Mouse (Mus musculus): ENCODE data around the gene Nxpe2. TPM values are rescaled to one million over a fixed set of nuclear protein-coding genes. Genes with fewer than 3 reads are reported as not detected.

The Nxpe2 gene
- polyA plus RNA-seq, 1 experiment from 2014 or later = 4.4 TPM

DNA sequence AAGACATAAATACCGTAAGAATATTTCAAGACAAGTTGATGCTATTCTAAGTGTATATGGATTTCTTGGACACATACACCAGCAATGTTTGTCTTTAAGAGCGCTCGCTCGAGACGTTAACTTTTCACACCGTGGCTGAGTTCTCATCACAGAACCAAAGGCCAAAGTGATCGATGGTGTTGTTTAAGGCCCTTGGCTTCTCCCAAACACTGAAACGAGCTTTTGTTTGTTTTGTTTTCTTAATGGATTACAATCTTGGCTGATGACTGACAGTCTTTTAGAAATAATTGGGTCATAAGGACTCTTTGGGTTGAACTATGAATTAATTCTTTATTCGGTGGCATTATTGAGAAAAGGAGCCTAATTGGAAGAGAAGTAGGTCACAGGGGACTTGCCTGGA lies 7.8 kb downstream of the Nxpe2 start:
- no peak overlapping the region for H3K4me3 ChIP-seq (ENCODE audit: low read depth, low read length)
- ATAC-seq = no peak
- no peaks in the 10 kb centered on the region for H3K27me3 ChIP-seq (replicated peaks; ENCODE audit: insufficient read depth, low read length)
- no peaks in the 10 kb centered on the region for H3K4me1 ChIP-seq (ENCODE audit: insufficient read depth, low read depth, low read length)
- no peaks in the 10 kb centered on the region for H3K9me3 ChIP-seq (ENCODE audit: low read length)
- no peak overlapping the region for H3K4me2 ChIP-seq (replicated peaks; ENCODE audit: low read depth, low read length)
- WGBS = 57% methylated on average over 9 of the region's 9 CpGs
- no peak overlapping the region for H3K9ac ChIP-seq (replicated peaks; ENCODE audit: low read depth)
- TF ChIP-seq EP300 (IDR thresholded peaks at IDR 0.05) = no peak
- no peak for TF ChIP-seq CTCF (IDR thresholded peaks at IDR 0.05)
- no peak for DNase-seq (ENCODE audit: low spot score)
- H3K27ac ChIP-seq (ENCODE audit: low read length) = no peak overlapping the region
- no peaks in the 10 kb centered on the region for H3K36me3 ChIP-seq (ENCODE audit: insufficient read depth, low read length)

DNA sequence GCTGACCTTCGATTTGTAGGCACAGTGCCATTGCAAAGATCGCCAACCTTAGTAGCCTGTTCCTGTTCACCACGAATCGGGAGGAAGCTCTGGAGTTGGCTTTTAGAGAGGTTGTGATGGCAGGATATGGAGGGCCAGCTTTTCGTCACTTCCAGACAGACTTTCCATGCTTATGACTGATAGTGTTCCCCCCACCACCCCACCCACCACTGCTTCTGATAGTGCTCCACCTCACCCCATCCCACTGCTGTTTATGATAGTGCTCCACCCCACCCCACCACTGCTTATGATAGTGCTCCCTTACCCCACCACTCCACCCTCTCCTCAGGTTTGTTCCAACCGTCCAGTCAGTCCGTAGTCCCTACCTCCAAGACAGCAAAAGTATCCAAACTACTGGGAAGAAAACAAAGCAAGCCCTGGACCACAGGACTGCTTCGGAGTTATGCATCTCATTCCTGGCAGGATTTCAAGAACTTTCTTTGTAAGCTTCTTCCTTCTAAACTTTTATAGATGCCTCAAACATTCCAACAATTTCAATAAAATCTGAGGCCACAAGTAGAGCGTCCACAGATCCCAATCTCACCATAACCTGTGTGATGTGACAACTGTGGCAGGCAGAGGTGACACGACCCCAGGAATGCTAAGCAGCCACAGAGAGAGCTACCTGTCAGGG lies 12.4 kb downstream of the Nxpe2 start:
- Histone ChIP-seq H3K27me3 (replicated peaks; ENCODE audit: insufficient read depth, low read length) (no peaks in the 10 kb centered on the region), H3K9me3 (ENCODE audit: low read length) (no peaks in the 10 kb centered on the region), H3K4me3 (ENCODE audit: low read depth, low read length) (no peak overlapping the region), H3K36me3 (ENCODE audit: insufficient read depth, low read length) (no peaks in the 10 kb centered on the region), H3K4me1 (ENCODE audit: insufficient read depth, low read depth, low read length) (no peaks in the 10 kb centered on the region), H3K4me2 (replicated peaks; ENCODE audit: low read depth, low read length) (no peak overlapping the region), H3K9ac (replicated peaks; ENCODE audit: low read depth) (no peak overlapping the region), H3K27ac (ENCODE audit: low read length) (no peak overlapping the region)
- TF ChIP-seq EP300 (IDR thresholded peaks at IDR 0.05) = no peak
- TF ChIP-seq CTCF (IDR thresholded peaks at IDR 0.05) = no peak
- DNase-seq (ENCODE audit: low spot score) (no peak), ATAC-seq (peak; percentile 21; the same call in 1 of the 2 replicates)
- 58% methylated on average over 10 of the region's 10 CpGs for WGBS

DNA sequence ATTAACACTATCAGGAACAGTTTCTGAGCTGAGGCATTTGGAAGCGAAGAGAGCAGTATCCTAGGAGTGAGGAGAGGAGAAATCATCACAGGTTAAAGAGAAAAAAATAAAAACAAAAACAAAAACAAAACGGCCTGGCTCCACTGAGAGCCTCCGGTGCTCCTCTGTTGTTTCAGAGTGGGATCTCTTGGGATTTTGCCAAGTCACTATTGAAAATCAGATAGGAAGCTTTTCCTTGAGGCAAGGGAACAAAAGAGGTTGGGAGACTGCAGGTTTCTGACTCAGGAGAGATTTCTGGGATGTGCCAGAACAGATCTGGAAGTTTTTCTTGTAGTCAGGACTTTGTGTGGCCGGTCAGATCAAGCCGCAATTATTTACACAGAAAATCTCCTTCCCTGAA lies 13.7 kb downstream of the Nxpe2 start:
- no peak for TF ChIP-seq EP300 (IDR thresholded peaks at IDR 0.05)
- no peak for TF ChIP-seq CTCF (IDR thresholded peaks at IDR 0.05)
- no peak overlapping the region for H3K27ac ChIP-seq (ENCODE audit: low read length)
- H3K36me3 ChIP-seq (ENCODE audit: insufficient read depth, low read length) = no peaks in the 10 kb centered on the region
- no peak overlapping the region for H3K4me2 ChIP-seq (replicated peaks; ENCODE audit: low read depth, low read length)
- no peaks in the 10 kb centered on the region for H3K4me1 ChIP-seq (ENCODE audit: insufficient read depth, low read depth, low read length)
- H3K4me3 ChIP-seq (ENCODE audit: low read depth, low read length) = no peak overlapping the region
- DNase-seq (ENCODE audit: low spot score) (peak; percentile 18), ATAC-seq (no peak)
- 55% methylated on average over 5 of the region's 5 CpGs for WGBS
- no peaks in the 10 kb centered on the region for H3K9me3 ChIP-seq (ENCODE audit: low read length)
- no peaks in the 10 kb centered on the region for H3K27me3 ChIP-seq (replicated peaks; ENCODE audit: insufficient read depth, low read length)
- no peak overlapping the region for H3K9ac ChIP-seq (replicated peaks; ENCODE audit: low read depth)

DNA sequence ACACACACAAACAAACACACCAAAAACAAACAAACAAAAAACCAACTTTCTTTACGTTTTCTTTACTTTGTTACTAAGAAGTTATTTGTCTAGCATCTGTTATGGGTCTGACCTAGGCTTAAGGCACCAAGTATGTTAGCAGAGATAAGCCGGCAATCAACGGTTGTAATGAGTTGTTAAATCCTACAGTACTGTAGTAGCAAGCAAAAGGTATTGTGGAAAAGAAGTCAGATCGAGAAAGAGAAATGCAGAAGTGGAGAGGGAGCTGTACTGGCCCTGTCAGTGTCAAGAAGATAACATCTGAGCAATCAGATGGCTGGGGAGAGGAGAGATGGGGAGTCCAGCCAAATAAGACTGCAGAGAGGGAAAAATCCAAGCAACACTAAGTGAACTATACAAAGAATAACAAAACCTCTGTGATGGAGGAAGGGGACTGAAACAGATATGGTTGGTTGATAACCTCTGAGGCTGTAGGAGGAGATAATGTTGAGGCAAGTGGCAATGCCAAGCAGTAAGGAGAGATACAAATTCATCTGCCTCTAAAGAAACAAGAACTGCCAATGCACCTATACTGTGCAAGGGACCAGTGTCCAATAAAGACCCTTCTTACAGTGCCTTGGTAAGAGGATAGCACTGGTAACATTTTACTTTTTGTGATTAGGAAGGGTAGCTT lies 14.3 kb downstream of the Nxpe2 start:
- ATAC-seq (no peak), DNase-seq (ENCODE audit: low spot score) (no peak)
- no peak overlapping the region for H3K4me3 ChIP-seq (ENCODE audit: low read depth, low read length)
- H3K27me3 ChIP-seq (replicated peaks; ENCODE audit: insufficient read depth, low read length) = no peaks in the 10 kb centered on the region
- WGBS = 45% methylated on average over 4 of the region's 4 CpGs
- no peaks in the 10 kb centered on the region for H3K36me3 ChIP-seq (ENCODE audit: insufficient read depth, low read length)
- no peak for TF ChIP-seq EP300 (IDR thresholded peaks at IDR 0.05)
- no peak for TF ChIP-seq CTCF (IDR thresholded peaks at IDR 0.05)
- H3K4me1 ChIP-seq (ENCODE audit: insufficient read depth, low read depth, low read length) = no peaks in the 10 kb centered on the region
- no peak overlapping the region for H3K4me2 ChIP-seq (replicated peaks; ENCODE audit: low read depth, low read length)
- no peak overlapping the region for H3K9ac ChIP-seq (replicated peaks; ENCODE audit: low read depth)
- H3K27ac ChIP-seq (ENCODE audit: low read length) = no peak overlapping the region
- no peaks in the 10 kb centered on the region for H3K9me3 ChIP-seq (ENCODE audit: low read length)

DNA sequence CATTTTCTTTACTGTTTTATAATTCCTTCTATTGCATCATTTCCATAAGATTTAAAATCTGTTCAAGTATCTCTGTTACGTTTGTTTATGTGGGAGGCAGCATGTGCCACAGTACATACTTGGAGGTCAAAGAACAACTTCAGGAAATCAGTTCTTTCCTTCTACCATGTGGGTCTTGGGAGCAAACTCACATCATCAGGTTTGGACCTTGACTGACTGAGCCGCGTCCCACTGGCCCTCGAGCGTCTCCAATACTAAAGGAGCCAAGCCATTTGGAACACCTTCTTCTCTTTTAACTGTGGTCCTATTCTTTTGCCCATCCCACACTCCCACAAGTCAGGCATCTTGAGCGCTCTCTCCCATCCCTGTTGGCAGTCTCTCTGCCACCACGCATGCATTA lies 23.7 kb downstream of the Nxpe2 start:
- WGBS = 49% methylated on average over 7 of the region's 7 CpGs

DNA sequence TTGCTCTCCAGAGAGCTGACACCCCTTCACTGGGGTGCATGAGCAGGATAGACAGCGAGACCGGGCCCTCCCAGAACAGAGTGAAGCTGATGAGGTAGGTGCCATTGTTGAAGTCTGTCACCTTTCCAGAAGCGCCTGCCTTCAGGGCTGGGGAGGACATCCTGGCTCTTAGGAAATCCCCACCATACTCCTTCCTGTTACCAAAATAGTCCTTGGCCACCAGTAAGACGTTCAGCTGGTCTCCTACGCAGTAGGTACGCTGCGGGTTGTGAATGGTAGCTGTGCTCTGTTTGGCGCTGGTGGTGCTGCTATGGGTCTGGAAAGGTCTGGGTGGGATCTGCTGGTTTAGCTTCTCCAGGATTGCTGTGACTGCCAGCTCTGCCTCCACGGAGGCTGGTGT lies 26.9 kb downstream of the Nxpe2 start:
- Histone ChIP-seq H3K4me1 (ENCODE audit: insufficient read depth, low read depth, low read length) (no peaks in the 10 kb centered on the region), H3K9ac (replicated peaks; ENCODE audit: low read depth) (no peak overlapping the region), H3K9me3 (ENCODE audit: low read length) (no peaks in the 10 kb centered on the region), H3K27me3 (replicated peaks; ENCODE audit: insufficient read depth, low read length) (no peaks in the 10 kb centered on the region), H3K36me3 (ENCODE audit: insufficient read depth, low read length) (no peaks in the 10 kb centered on the region), H3K27ac (ENCODE audit: low read length) (no peak overlapping the region), H3K4me3 (ENCODE audit: low read depth, low read length) (no peak overlapping the region), H3K4me2 (replicated peaks; ENCODE audit: low read depth, low read length) (no peak overlapping the region)
- TF ChIP-seq EP300 (IDR thresholded peaks at IDR 0.05) = no peak
- TF ChIP-seq CTCF (IDR thresholded peaks at IDR 0.05) = no peak
- WGBS = 75% methylated on average over 9 of the region's 9 CpGs
- ATAC-seq = no peak
- DNase-seq (ENCODE audit: low spot score) = no peak

More for the DNA sequence above, 23.7 kb downstream of the Nxpe2 start:
- ATAC-seq = no peak
- Histone ChIP-seq H3K9me3 (ENCODE audit: low read length) (no peaks in the 10 kb centered on the region), H3K36me3 (ENCODE audit: insufficient read depth, low read length) (no peaks in the 10 kb centered on the region), H3K27me3 (replicated peaks; ENCODE audit: insufficient read depth, low read length) (no peaks in the 10 kb centered on the region), H3K27ac (ENCODE audit: low read length) (no peak overlapping the region), H3K4me1 (ENCODE audit: insufficient read depth, low read depth, low read length) (no peaks in the 10 kb centered on the region), H3K9ac (replicated peaks; ENCODE audit: low read depth) (no peak overlapping the region), H3K4me2 (replicated peaks; ENCODE audit: low read depth, low read length) (no peak overlapping the region), H3K4me3 (ENCODE audit: low read depth, low read length) (no peak overlapping the region)
- TF ChIP-seq CTCF (IDR thresholded peaks at IDR 0.05) (no peak), EP300 (IDR thresholded peaks at IDR 0.05) (no peak)
- DNase-seq (ENCODE audit: low spot score) = no peak
